Mouse (Mus musculus) CH12.LX (cell line): Measurements from ENCODE around the gene Mthfd2. TPM values are rescaled to one million over a fixed set of nuclear protein-coding genes. Genes with fewer than 3 reads are reported as not detected.

Source experiments
- DNase-seq: peaks from one replicate; pipeline ENCODE4 v3.0.0-alpha.2; 2013; ENCODE audit errors: extremely low read depth
- H3K27ac ChIP-seq: 2 replicates; pipeline ENCODE4 v1.5.1; 2012; ENCODE audit warnings: low read depth, mild to moderate bottlenecking, control low read depth, moderate library complexity; ENCODE audit not compliant: insufficient read depth
- H3K27me3 ChIP-seq: replicated peaks from 2 replicates; pipeline ENCODE3; 2012; ENCODE audit warnings: inconsistent platforms
- H3K36me3 ChIP-seq, 2 experiments: replicated peaks in 1 of 2; 2 replicates each; pipeline versions ENCODE3 to v1.6.1; 2012; ENCODE audit warnings: inconsistent platforms in 1 of 2, low read length in 1 of 2, mild to moderate bottlenecking in 1 of 2, mixed read lengths in 1 of 2, moderate library complexity in 1 of 2; ENCODE audit not compliant: control insufficient read depth in 1 of 2, insufficient read depth in 1 of 2
- H3K4me1 ChIP-seq, 2 experiments: 2 replicates each; pipeline ENCODE4 v1.6.1; 2012; ENCODE audit warnings: inconsistent platforms in 1 of 2, moderate library complexity in 1 of 2; ENCODE audit not compliant: insufficient read depth in 2 of 2, control insufficient read depth in 1 of 2
- H3K4me2 ChIP-seq: 2 replicates; pipeline ENCODE4 v1.6.1; 2012; ENCODE audit warnings: low read depth, mild to moderate bottlenecking, control low read depth; ENCODE audit not compliant: poor library complexity, insufficient read depth, severe bottlenecking
- H3K4me3 ChIP-seq, 3 experiments: fragments of 150-350 bp in 1 of 3; sonication (generic) in 1 of 3; replicated peaks in 1 of 3; 2 replicates each; pipeline versions ENCODE3 to v1.5.1; 2011 to 2012; ENCODE audit warnings: low read depth in 2 of 3, low read length in 2 of 3, mild to moderate bottlenecking in 2 of 3, moderate library complexity in 2 of 3, control low read depth in 1 of 3, improper control_type of control experiment in 1 of 3, inconsistent platforms in 1 of 3, mixed read lengths in 1 of 3; ENCODE audit not compliant: poor library complexity in 1 of 3
- H3K79me2 ChIP-seq: replicated peaks from 2 replicates; pipeline ENCODE4 v1.6.1; 2012; ENCODE audit warnings: mild to moderate bottlenecking, moderate library complexity; ENCODE audit not compliant: control insufficient read depth, poor library complexity, insufficient read depth, severe bottlenecking; ENCODE audit errors: extremely low read depth
- H3K9ac ChIP-seq: 2 replicates; pipeline ENCODE4 v1.6.1; 2012; ENCODE audit warnings: low read depth, mild to moderate bottlenecking, control low read depth, moderate library complexity; ENCODE audit not compliant: insufficient read depth
- H3K9me3 ChIP-seq: replicated peaks from 2 replicates; pipeline ENCODE3; 2012; ENCODE audit warnings: low read length, inconsistent platforms, mixed read lengths
- BHLHE40 ChIP-seq: IDR thresholded peaks from 2 replicates; pipeline ENCODE4 v1.6.1; 2011; ENCODE audit warnings: mild to moderate bottlenecking, low read depth, low read length, improper control_type of control experiment
- CHD1 ChIP-seq: IDR thresholded peaks from 2 replicates; pipeline ENCODE4 v1.6.1; 2012; ENCODE audit warnings: low read depth, low read length, improper control_type of control experiment, inconsistent platforms
- CHD2 ChIP-seq: IDR thresholded peaks from 2 replicates; pipeline ENCODE4 v1.6.1; 2011; ENCODE audit warnings: low read length, improper control_type of control experiment
- E2F4 ChIP-seq: IDR thresholded peaks from 2 replicates; pipeline ENCODE4 v1.6.1; 2011; ENCODE audit warnings: low read depth, low read length, improper control_type of control experiment; ENCODE audit not compliant: insufficient replicate concordance
- ETS1 ChIP-seq: conservative IDR thresholded peaks from 2 replicates; pipeline ENCODE4 v1.6.1; 2012; ENCODE audit warnings: low read depth, mild to moderate bottlenecking, inconsistent platforms, low read length, improper control_type of control experiment, moderate library complexity
- GABPA ChIP-seq: IDR thresholded peaks from 2 replicates; pipeline ENCODE4 v1.6.1; 2012; ENCODE audit warnings: low read depth, low read length, improper control_type of control experiment, inconsistent platforms; ENCODE audit not compliant: insufficient replicate concordance
- HCFC1 ChIP-seq: IDR thresholded peaks from 2 replicates; pipeline ENCODE4 v1.6.1; 2012; ENCODE audit warnings: low read depth, mild to moderate bottlenecking, inconsistent platforms, low read length, improper control_type of control experiment
- JUN ChIP-seq: IDR thresholded peaks from 2 replicates; pipeline ENCODE4 v1.6.1; 2011; ENCODE audit warnings: low read depth, mild to moderate bottlenecking, low read length, improper control_type of control experiment, moderate library complexity; ENCODE audit not compliant: insufficient read depth
- MAX ChIP-seq: IDR thresholded peaks from 2 replicates; pipeline ENCODE4 v1.6.1; 2011; ENCODE audit warnings: low read length, improper control_type of control experiment
- MXI1 ChIP-seq: IDR thresholded peaks from 2 replicates; pipeline ENCODE4 v1.6.1; 2011; ENCODE audit warnings: mild to moderate bottlenecking, low read depth, low read length, improper control_type of control experiment
- POLR2A ChIP-seq: IDR thresholded peaks from 2 replicates; pipeline ENCODE4 v1.6.1; 2011; ENCODE audit warnings: low read depth, mild to moderate bottlenecking, improper control_type of control experiment, low read length
- POLR2AphosphoS2 ChIP-seq: IDR thresholded peaks from 2 replicates; pipeline ENCODE4 v1.6.1; 2011; ENCODE audit warnings: low read depth, low read length, improper control_type of control experiment
- RCOR1 ChIP-seq: conservative IDR thresholded peaks from 2 replicates; pipeline ENCODE4 v1.6.1; 2012; ENCODE audit warnings: low read depth, mild to moderate bottlenecking, inconsistent platforms, low read length, improper control_type of control experiment
- SMC3 ChIP-seq: IDR thresholded peaks from 2 replicates; pipeline ENCODE4 v1.6.1; 2011; ENCODE audit warnings: low read depth, low read length, improper control_type of control experiment
- TBP ChIP-seq: conservative IDR thresholded peaks from 2 replicates; pipeline ENCODE4 v1.6.1; 2011; ENCODE audit warnings: low read depth, low read length, improper control_type of control experiment
- USF1 ChIP-seq: IDR thresholded peaks from 2 replicates; pipeline ENCODE4 v1.6.1; 2014; ENCODE audit warnings: low read depth, mild to moderate bottlenecking, inconsistent platforms, low read length, improper control_type of control experiment
- USF2 ChIP-seq: conservative IDR thresholded peaks from 2 replicates; pipeline ENCODE4 v1.6.1; 2011; ENCODE audit warnings: low read depth, low read length, improper control_type of control experiment
- ZC3H11A ChIP-seq: IDR thresholded peaks from 2 replicates; pipeline ENCODE4 v1.6.1; 2012; ENCODE audit warnings: low read depth, mild to moderate bottlenecking, inconsistent platforms, low read length, improper control_type of control experiment
- ZMIZ1 ChIP-seq: IDR thresholded peaks from 2 replicates; pipeline ENCODE4 v1.6.1; 2012; ENCODE audit warnings: low read depth, mild to moderate bottlenecking, inconsistent platforms, low read length, improper control_type of control experiment
- dilution Hi-C: fragments of 300-500 bp; cut with MboI; formaldehyde crosslinking; loops from 2 replicates; pipeline ENCODE4 v1.14.3; 2020; ENCODE audit warnings: low sequenced_read_pairs; ENCODE audit not compliant: extremely low pct_unique_long_range_greater_than_20kb, extremely low pct_ligation_motif_present
- in situ Hi-C: fragments of 300-500 bp; cut with MboI; formaldehyde crosslinking; loops from 3 replicates; pipeline ENCODE4 v1.14.3; 2019; ENCODE audit warnings: low sequenced_read_pairs, low pct_ligation_motif_present, low pct_unique_long_range_greater_than_20kb, mixed read lengths
- polyA plus RNA-seq: library from polyadenylated mRNA; unstranded; fragments of >175 nt; gene quantifications from 2 replicates; pipeline ENCODE4 v1.2.1, GENCODE M21; 2012; ENCODE audit warnings: low read depth; ENCODE audit not compliant: insufficient read length
- total RNA-seq, 2 experiments: library from RNA; depleted of rRNA; stranded (reverse); fragments of 300-350 nt in 1 of 2; fragments of >200 nt in 1 of 2; gene quantifications; 2 replicates each; pipeline ENCODE4 v1.2.3; 2012 to 2014

Mthfd2 gene
- total and polyA plus RNA-seq, 3 experiments, result 286 to 351 (median 327) TPM

GRCm38 (mm10) chr6:83361523-83362248 lies 36.0 kb upstream of the Mthfd2 start:
- no peak overlapping the region for H3K27ac ChIP-seq
- H3K27me3 ChIP-seq, result no peaks in the 10 kb centered on the region
- TF ChIP-seq SMC3, result no peak
- peak; percentile 55; the same call in 1 of the 2 replicates for TF ChIP-seq POLR2AphosphoS2
- H3K36me3 ChIP-seq, result peaks cover 37 to 79% of the 10 kb centered on the region in 2 experiments
- H3K4me3 ChIP-seq, result no peak overlapping the region
- H3K9ac ChIP-seq, result no peak overlapping the region
- H3K4me1 ChIP-seq, result peaks cover 0 to 6% of the 10 kb centered on the region in 2 experiments; a peak in 1 of 4 replicates
- in situ Hi-C loops, result loop anchor here (25.0 kb wide), 1 partner anchor 301 kb away; the partner anchor contains the start of gene Clec4f
- no peak for DNase-seq
- H3K9me3 ChIP-seq, result no peaks in the 10 kb centered on the region
- H3K4me2 ChIP-seq, result no peak overlapping the region
- H3K79me2 ChIP-seq, result no peaks in the 10 kb centered on the region
- dilution Hi-C loops, result no loop called here

DNA sequence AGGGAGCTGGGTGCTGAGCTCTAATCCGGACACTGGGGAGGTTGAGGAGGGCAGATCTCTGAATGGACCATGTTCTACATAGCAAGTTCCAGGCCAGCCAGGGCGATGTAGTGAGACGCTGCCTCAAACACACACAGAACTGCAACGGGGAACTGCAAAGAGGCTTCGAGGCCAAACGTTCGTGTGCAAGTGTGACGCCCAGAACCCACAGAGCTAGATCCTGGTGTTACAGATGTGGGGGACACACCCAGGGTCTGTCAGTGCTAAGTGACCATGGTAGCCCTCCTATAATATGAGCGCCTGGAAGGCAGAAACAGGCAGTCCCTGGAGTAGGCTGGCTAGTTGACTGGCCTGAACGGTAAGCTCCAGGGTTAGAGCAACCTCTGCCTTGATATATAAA lies 31.7 kb upstream of the Mthfd2 start:
- no peak for TF ChIP-seq USF2
- TF ChIP-seq ZMIZ1, result no peak
- TF ChIP-seq CHD2, result no peak
- TF ChIP-seq BHLHE40, result no peak
- TF ChIP-seq CHD1, result no peak
- no peak for TF ChIP-seq USF1
- no peak for TF ChIP-seq JUN
- TF ChIP-seq HCFC1, result no peak
- TF ChIP-seq GABPA, result no peak
- TF ChIP-seq MAX, result no peak
- no peak for TF ChIP-seq ETS1
- TF ChIP-seq E2F4, result no peak
- TF ChIP-seq TBP, result no peak
- no peak for TF ChIP-seq POLR2A
- no peak for TF ChIP-seq RCOR1
- no peak for TF ChIP-seq ZC3H11A
- no peak for TF ChIP-seq MXI1
- H3K36me3 ChIP-seq, result peaks cover 62 to 92% of the 10 kb centered on the region in 2 experiments
- H3K4me1 ChIP-seq, result 0 out of 4 replicates have a peak, but pooled peaks cover 0 to 2% of the 10 kb centered on the region in 2 experiments
- in situ Hi-C loops (loop anchor here (25.0 kb wide), 1 partner anchor 305 kb away; the partner anchor contains the start of gene Clec4f), dilution Hi-C loops (no loop called here)
- H3K9ac ChIP-seq, result no peak overlapping the region
- no peaks in the 10 kb centered on the region for H3K9me3 ChIP-seq
- no peak overlapping the region for H3K27ac ChIP-seq
- H3K27me3 ChIP-seq, result no peaks in the 10 kb centered on the region
- no peaks in the 10 kb centered on the region for H3K79me2 ChIP-seq
- DNase-seq, result no peak
- H3K4me2 ChIP-seq, result no peak overlapping the region
- no peak overlapping the region for H3K4me3 ChIP-seq
